Mouse (Mus musculus) testis, adult 2 months (tissue): ENCODE measurements around the gene Ccnb2. TPM values are rescaled to one million over a fixed set of nuclear protein-coding genes. Genes with fewer than 3 reads are reported as not detected.

ENCODE experiments used
- H3K27ac ChIP-seq: fragments of 200-500 bp; 2 replicates; pipeline ENCODE4 v1.5.1; 2012; ENCODE audit warnings: low read depth, low read length; ENCODE audit not compliant: control insufficient read depth, insufficient read depth
- H3K27me3 ChIP-seq: fragments of 200-500 bp; 2 replicates; pipeline ENCODE4 v1.6.1; 2012; ENCODE audit warnings: mild to moderate bottlenecking, low read length, moderate library complexity; ENCODE audit not compliant: control insufficient read depth, insufficient read depth
- H3K36me3 ChIP-seq: fragments of 200-500 bp; 2 replicates; pipeline ENCODE4 v1.6.1; 2012; ENCODE audit warnings: mild to moderate bottlenecking, low read length; ENCODE audit not compliant: control insufficient read depth, insufficient read depth
- H3K4me1 ChIP-seq: fragments of 200-500 bp; 2 replicates; pipeline ENCODE4 v1.6.1; 2012; ENCODE audit warnings: low read length; ENCODE audit not compliant: control insufficient read depth, insufficient read depth
- H3K4me3 ChIP-seq: fragments of 200-500 bp; 2 replicates; pipeline ENCODE4 v1.5.1; 2012; ENCODE audit warnings: low read depth, mild to moderate bottlenecking, low read length, moderate library complexity, mixed read lengths; ENCODE audit not compliant: control insufficient read depth
- CTCF ChIP-seq: fragments of 200-500 bp; IDR thresholded peaks from 2 replicates; pipeline ENCODE4 v1.5.1; 2012; ENCODE audit warnings: low read depth, mild to moderate bottlenecking, inconsistent platforms, low read length, moderate library complexity; ENCODE audit not compliant: control insufficient read depth, insufficient read depth, insufficient replicate concordance
- POLR2A ChIP-seq: fragments of 200-500 bp; IDR thresholded peaks from 2 replicates; pipeline ENCODE4 v1.6.1; 2012; ENCODE audit warnings: low read depth, mild to moderate bottlenecking, inconsistent platforms, low read length, moderate library complexity; ENCODE audit not compliant: control insufficient read depth
- polyA plus RNA-seq: library from polyadenylated mRNA; depleted of rRNA; stranded (reverse); fragments of >200 nt; gene quantifications from 2 replicates; pipeline ENCODE4 v1.2.3, GENCODE M21; 2012

The Ccnb2 gene
- polyA plus RNA-seq, 1 experiment: 118 TPM

GRCm38 (mm10) chr9:70384494-70384893 lies 36.9 kb downstream of the Ccnb2 start:
- H3K4me3 ChIP-seq: no peak overlapping the region
- H3K27me3 ChIP-seq: no peaks in the 10 kb centered on the region
- H3K4me1 ChIP-seq: no peaks in the 10 kb centered on the region
- no peak overlapping the region for H3K27ac ChIP-seq
- H3K36me3 ChIP-seq: no peaks in the 10 kb centered on the region
- TF ChIP-seq CTCF (no peak), POLR2A (no peak)

DNA sequence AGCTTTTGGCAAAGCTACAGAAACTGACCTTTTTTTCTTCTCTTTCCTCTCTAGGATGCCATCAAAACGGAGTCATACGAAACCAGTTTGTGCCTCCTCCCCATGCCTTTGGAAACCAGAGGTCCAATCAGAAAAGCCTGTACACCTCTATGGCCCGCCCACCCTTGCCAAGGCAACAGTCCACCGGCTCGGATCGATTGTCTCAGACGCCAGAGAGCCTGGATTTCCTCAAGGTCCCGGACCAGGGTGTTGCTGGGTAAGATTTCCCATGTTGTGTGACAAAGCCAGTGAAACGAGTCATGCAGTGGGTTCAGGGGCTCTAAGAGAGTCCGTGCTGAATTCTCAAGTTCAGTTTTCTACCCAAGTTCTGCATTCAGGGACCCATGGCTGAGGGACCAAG lies 37.6 kb downstream of the Ccnb2 start:
- no peaks in the 10 kb centered on the region for H3K36me3 ChIP-seq
- no peaks in the 10 kb centered on the region for H3K27me3 ChIP-seq
- no peak overlapping the region for H3K4me3 ChIP-seq
- no peaks in the 10 kb centered on the region for H3K4me1 ChIP-seq
- no peak overlapping the region for H3K27ac ChIP-seq
- no peak for TF ChIP-seq POLR2A
- no peak for TF ChIP-seq CTCF

GRCm38 (mm10) chr9:70382091-70382490 lies 39.3 kb downstream of the Ccnb2 start:
- TF ChIP-seq POLR2A (no peak), CTCF (no peak)
- H3K4me1 ChIP-seq: no peaks in the 10 kb centered on the region
- no peak overlapping the region for H3K27ac ChIP-seq
- H3K4me3 ChIP-seq: no peak overlapping the region
- no peaks in the 10 kb centered on the region for H3K36me3 ChIP-seq
- no peaks in the 10 kb centered on the region for H3K27me3 ChIP-seq

GRCm38 (mm10) chr9:70379502-70380467 lies 41.6 kb downstream of the Ccnb2 start:
- Histone ChIP-seq H3K27ac (no peak overlapping the region), H3K4me1 (no peaks in the 10 kb centered on the region), H3K27me3 (no peaks in the 10 kb centered on the region), H3K36me3 (no peaks in the 10 kb centered on the region), H3K4me3 (no peak overlapping the region)
- TF ChIP-seq CTCF (no peak), POLR2A (no peak)

DNA sequence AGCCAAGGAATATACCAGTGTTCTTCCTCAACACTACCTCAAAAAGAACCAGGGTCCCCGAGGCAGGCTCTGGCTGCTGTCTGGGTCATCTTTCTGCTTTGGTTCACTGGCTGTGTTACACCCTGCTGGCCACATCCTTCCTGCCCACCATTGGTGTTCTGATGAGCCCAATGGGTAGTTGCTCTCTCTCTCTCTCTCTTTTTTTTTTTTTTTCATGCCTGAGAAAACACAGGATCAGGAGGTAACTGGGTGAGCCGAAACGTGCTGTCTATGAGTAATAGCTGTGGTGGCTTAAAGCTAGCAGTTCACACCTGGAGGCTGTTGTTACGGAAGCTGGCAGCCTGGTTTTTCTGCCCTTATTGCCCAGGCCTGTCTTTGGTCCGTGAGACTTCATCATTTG lies 49.7 kb downstream of the Ccnb2 start:
- no peaks in the 10 kb centered on the region for H3K36me3 ChIP-seq
- no peaks in the 10 kb centered on the region for H3K4me1 ChIP-seq
- no peak overlapping the region for H3K27ac ChIP-seq
- TF ChIP-seq POLR2A (no peak), CTCF (no peak)
- H3K4me3 ChIP-seq: no peak overlapping the region
- H3K27me3 ChIP-seq: no peaks in the 10 kb centered on the region

GRCm38 (mm10) chr9:70366898-70367297 lies 54.4 kb downstream of the Ccnb2 start:
- Histone ChIP-seq H3K36me3 (no peaks in the 10 kb centered on the region), H3K4me1 (no peaks in the 10 kb centered on the region), H3K27me3 (no peaks in the 10 kb centered on the region), H3K4me3 (no peak overlapping the region), H3K27ac (no peak overlapping the region)
- TF ChIP-seq POLR2A (no peak), CTCF (no peak)

- Histone ChIP-seq H3K36me3 (no peaks in the 10 kb centered on the region), H3K27ac (no peak overlapping the region), H3K4me3 (no peak overlapping the region), H3K27me3 (no peaks in the 10 kb centered on the region), H3K4me1 (no peaks in the 10 kb centered on the region)
- TF ChIP-seq POLR2A: no peak
- TF ChIP-seq CTCF: no peak
Measured at GRCm38 (mm10) chr9:70365915-70366314, 55.4 kb downstream of the Ccnb2 start.
